Mouse (Mus musculus): Measurements from ENCODE around the gene Ybx1. TPM values are rescaled to one million over a fixed set of nuclear protein-coding genes. Genes with fewer than 3 reads are reported as not detected.
A peak's percentile ranks its signal among the peaks of the same experiment; 100 is the strongest.

The Ybx1 gene
- polyA plus RNA-seq (2015; fragmentation: Nextera tagmentation; extraction: Ambion mirVana), result 710 and 718 TPM in 2 replicates

GRCm38 (mm10) chr4:119294415-119295133, at the start of gene Ybx1:
TSS of gene Ybx1 (minus strand) at chr4:119294604.
- Histone ChIP-seq H3K27ac (ENCODE audit: low read depth, low read length) (peak within 1 kb of the TSS; percentile 98), H3K4me1 (ENCODE audit: control insufficient read depth, insufficient read depth, low read depth, low read length) (peaks cover 25% of the 10 kb centered on the region), H3K9me3 (ENCODE audit: control insufficient read depth, low read length) (no peaks in the 10 kb centered on the region), H3K4me2 (ENCODE audit: low read length) (peak within 1 kb of the TSS; percentile 83), H3K27me3 (replicated peaks; ENCODE audit: control insufficient read depth, insufficient read depth, low read length) (no peaks in the 10 kb centered on the region), H3K36me3 (ENCODE audit: control insufficient read depth, insufficient read depth, low read length) (no peaks in the 10 kb centered on the region), H3K9ac (ENCODE audit: low read depth, low read length) (peak within 1 kb of the TSS; percentile 93), H3K4me3 (ENCODE audit: low read length) (peak within 1 kb of the TSS; percentile 83)
- peak; percentile 99 for ATAC-seq
- WGBS, result under 1% methylated on average over 57 of the region's 61 CpGs

DNA sequence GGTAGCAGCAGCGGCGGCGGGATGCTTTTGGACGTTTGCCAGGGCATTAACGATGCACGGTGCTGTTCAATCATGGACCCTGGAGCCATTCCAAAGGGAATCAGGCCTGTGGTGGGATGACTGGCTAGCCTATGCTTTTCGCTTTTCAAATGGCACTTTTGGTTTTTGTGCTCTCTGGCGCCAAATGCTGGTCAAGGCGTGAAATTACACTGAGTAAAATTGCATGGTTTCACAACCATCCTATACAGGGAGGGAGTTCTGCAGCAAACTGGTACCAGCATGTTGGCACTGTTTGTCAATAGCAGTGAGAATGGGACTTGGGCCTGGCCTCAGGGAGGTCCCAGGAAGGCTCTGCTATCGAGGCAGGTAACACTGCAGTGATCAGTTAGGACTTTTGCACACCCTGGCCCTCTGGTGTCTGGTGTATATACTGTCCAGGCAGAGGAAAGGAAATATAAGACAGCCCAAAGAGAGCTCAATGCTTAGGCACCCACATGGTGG, 44.5 kb upstream of the Ybx1 start:
- Histone ChIP-seq H3K36me3 (ENCODE audit: control insufficient read depth, insufficient read depth, low read length) (no peaks in the 10 kb centered on the region), H3K9ac (ENCODE audit: low read depth, low read length) (peak overlapping the region; percentile 50), H3K4me2 (ENCODE audit: low read length) (peak overlapping the region; percentile 49), H3K9me3 (ENCODE audit: control insufficient read depth, low read length) (no peaks in the 10 kb centered on the region), H3K27ac (ENCODE audit: low read depth, low read length) (peak overlapping the region; percentile 76), H3K4me1 (ENCODE audit: control insufficient read depth, insufficient read depth, low read depth, low read length) (peaks cover 4% of the 10 kb centered on the region), H3K4me3 (ENCODE audit: low read length) (peak overlapping the region; percentile 20), H3K27me3 (replicated peaks; ENCODE audit: control insufficient read depth, insufficient read depth, low read length) (no peaks in the 10 kb centered on the region)
- ATAC-seq, result peak; percentile 94
- WGBS, result 3% methylated on average over 10 of the region's 10 CpGs

GRCm38 (mm10) chr4:119338422-119338821, 44.0 kb upstream of the Ybx1 start:
- Histone ChIP-seq H3K4me3 (ENCODE audit: low read length) (peak overlapping the region; percentile 20), H3K27ac (ENCODE audit: low read depth, low read length) (peak overlapping the region; percentile 76), H3K4me1 (ENCODE audit: control insufficient read depth, insufficient read depth, low read depth, low read length) (peaks cover 4% of the 10 kb centered on the region), H3K9ac (ENCODE audit: low read depth, low read length) (peak overlapping the region; percentile 50), H3K4me2 (ENCODE audit: low read length) (peak overlapping the region; percentile 49), H3K36me3 (ENCODE audit: control insufficient read depth, insufficient read depth, low read length) (no peaks in the 10 kb centered on the region), H3K27me3 (replicated peaks; ENCODE audit: control insufficient read depth, insufficient read depth, low read length) (no peaks in the 10 kb centered on the region), H3K9me3 (ENCODE audit: control insufficient read depth, low read length) (no peaks in the 10 kb centered on the region)
- ATAC-seq, result peak; percentile 92
- WGBS, result 29% methylated on average over 4 of the region's 4 CpGs

DNA sequence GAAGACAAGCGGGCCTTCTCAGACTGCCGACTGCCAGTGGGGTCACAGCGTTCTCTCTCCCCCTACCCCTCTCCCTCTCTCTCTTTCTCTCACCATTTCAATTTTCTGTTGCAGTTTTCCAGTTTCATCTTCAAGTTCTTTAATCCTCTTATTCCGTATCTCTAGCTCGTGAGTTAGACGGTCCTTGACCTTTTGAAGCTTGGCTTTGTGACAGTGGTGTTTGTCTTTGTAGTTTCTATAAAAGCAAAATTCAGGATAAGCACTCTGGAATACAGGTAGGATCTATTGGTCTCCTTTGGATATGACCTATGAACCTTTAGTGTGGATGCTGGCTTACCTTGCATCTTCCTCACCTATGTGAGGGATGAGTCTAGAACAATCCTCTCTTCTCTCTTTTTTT, 39.1 kb upstream of the Ybx1 start:
- H3K9me3 ChIP-seq (ENCODE audit: control insufficient read depth, low read length), result no peaks in the 10 kb centered on the region
- no peaks in the 10 kb centered on the region for H3K27me3 ChIP-seq (replicated peaks; ENCODE audit: control insufficient read depth, insufficient read depth, low read length)
- no peak for ATAC-seq
- peaks cover 1% of the 10 kb centered on the region for H3K4me1 ChIP-seq (ENCODE audit: control insufficient read depth, insufficient read depth, low read depth, low read length)
- H3K4me3 ChIP-seq (ENCODE audit: low read length), result no peak overlapping the region
- H3K9ac ChIP-seq (ENCODE audit: low read depth, low read length), result no peak overlapping the region
- 91% methylated on average over 6 of the region's 6 CpGs for WGBS
- H3K4me2 ChIP-seq (ENCODE audit: low read length), result no peak overlapping the region
- no peak overlapping the region for H3K27ac ChIP-seq (ENCODE audit: low read depth, low read length)
- H3K36me3 ChIP-seq (ENCODE audit: control insufficient read depth, insufficient read depth, low read length), result no peaks in the 10 kb centered on the region

DNA sequence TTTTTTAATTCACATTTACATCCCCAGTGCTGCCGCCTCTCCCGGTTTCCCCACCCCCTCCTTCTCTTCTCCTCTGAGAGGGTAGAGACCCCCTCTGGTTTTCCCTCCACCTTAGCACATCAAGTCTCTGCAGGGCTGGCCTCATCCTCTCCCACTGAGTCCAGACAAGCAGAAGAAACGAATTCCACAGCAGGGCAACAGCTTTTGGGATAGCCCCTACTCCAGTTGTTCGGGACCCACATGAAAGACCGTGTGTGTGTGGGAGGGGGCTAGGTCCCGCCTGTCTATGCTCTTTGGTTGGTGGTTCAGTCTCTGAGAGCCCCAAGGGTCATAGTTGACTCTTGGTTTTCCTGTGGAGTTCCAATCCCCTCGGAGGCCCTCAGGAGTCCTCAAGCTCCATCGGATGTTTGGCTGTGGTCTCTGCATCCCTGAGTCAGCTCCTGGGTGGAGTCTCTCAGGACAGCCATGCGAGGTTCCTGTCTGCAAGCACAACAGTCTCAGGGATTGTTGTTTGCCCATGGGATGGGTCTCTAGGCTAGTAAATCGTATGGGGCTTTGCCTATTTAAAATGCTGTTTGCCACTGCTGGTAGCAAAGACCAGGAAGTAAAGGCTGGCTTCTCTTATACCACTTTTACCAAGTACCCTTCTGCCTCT, 26.6 kb upstream of the Ybx1 start:
- peak overlapping the region; percentile 73 for H3K4me3 ChIP-seq (ENCODE audit: low read length)
- peak overlapping the region; percentile 73 for H3K9ac ChIP-seq (ENCODE audit: low read depth, low read length)
- H3K36me3 ChIP-seq (ENCODE audit: control insufficient read depth, insufficient read depth, low read length), result peaks cover 8% of the 10 kb centered on the region
- H3K4me2 ChIP-seq (ENCODE audit: low read length), result peak overlapping the region; percentile 99
- peak overlapping the region; percentile 89 for H3K27ac ChIP-seq (ENCODE audit: low read depth, low read length)
- no peaks in the 10 kb centered on the region for H3K27me3 ChIP-seq (replicated peaks; ENCODE audit: control insufficient read depth, insufficient read depth, low read length)
- H3K9me3 ChIP-seq (ENCODE audit: control insufficient read depth, low read length), result no peaks in the 10 kb centered on the region
- H3K4me1 ChIP-seq (ENCODE audit: control insufficient read depth, insufficient read depth, low read depth, low read length), result peaks cover 11% of the 10 kb centered on the region
- ATAC-seq, result peak; percentile 70
- 24% methylated on average over 10 of the region's 10 CpGs for WGBS

DNA sequence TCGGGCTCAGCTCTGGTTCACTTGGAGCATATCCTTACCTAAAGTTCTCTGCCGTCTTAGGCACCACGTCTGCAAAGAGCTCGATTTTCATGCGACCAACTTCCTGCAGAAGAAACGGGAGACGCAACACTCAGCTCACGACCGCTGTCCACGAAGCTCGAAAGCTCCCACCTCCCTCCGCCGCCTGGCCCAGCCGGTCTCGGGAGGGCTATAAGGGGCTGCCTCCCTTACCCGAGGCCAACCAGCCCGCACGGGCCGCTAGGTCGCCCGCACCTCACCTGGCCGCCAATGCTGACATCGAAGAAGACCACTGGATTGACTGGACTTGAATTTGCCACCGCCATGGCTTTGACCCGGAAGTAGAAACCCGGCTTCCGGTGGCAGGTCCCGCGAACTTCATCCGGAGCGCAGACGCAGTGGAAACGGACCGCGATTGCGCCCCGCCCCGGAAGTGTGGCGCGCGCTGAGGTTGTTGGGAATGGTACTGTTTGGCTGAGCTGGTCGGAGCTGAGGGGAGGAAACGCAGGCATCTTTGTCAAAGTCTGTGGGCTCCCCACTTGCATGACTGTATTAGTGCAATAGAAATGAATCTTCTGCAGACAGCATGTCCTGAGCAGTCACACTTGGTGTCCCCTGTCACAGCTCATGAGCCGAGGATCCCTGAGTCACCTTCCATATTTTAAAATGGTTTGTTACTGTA, 25.9 kb upstream of the Ybx1 start, which contains the start of gene Ppih:
Gene Ppih (minus strand): TSS at position 416 of the 700 bp plus-strand sequence.
- no peaks in the 10 kb centered on the region for H3K9me3 ChIP-seq (ENCODE audit: control insufficient read depth, low read length)
- peak within 1 kb of the TSS; percentile 89 for H3K27ac ChIP-seq (ENCODE audit: low read depth, low read length)
- under 1% methylated on average over 44 of the region's 44 CpGs for WGBS
- H3K4me2 ChIP-seq (ENCODE audit: low read length), result peak within 1 kb of the TSS; percentile 99
- peaks cover 8% of the 10 kb centered on the region for H3K36me3 ChIP-seq (ENCODE audit: control insufficient read depth, insufficient read depth, low read length)
- peak within 1 kb of the TSS; percentile 73 for H3K4me3 ChIP-seq (ENCODE audit: low read length)
- ATAC-seq, result peak; percentile 99
- peaks cover 11% of the 10 kb centered on the region for H3K4me1 ChIP-seq (ENCODE audit: control insufficient read depth, insufficient read depth, low read depth, low read length)
- H3K9ac ChIP-seq (ENCODE audit: low read depth, low read length), result peak within 1 kb of the TSS; percentile 73
- H3K27me3 ChIP-seq (replicated peaks; ENCODE audit: control insufficient read depth, insufficient read depth, low read length), result no peaks in the 10 kb centered on the region

DNA sequence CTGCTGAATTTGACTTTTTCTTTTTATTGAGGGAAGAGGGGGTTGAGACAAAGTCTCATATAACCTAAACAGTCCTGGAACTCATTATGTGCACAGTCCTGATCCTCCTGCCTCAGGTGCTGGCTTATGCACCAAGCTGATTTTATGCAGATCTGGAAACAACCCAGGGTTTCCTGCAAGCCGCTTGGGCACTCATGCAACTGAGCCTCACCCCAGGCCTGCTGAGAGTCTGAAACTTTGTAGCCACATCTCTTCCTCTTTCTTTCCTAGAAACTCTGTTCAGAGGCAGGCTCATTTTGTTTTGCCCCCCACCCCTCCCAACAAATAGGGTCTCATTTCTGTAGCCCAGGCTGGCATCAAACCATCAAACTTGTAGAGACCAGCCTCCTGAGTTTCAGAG, 19.4 kb upstream of the Ybx1 start:
- H3K9me3 ChIP-seq (ENCODE audit: control insufficient read depth, low read length), result no peaks in the 10 kb centered on the region
- peaks cover 18% of the 10 kb centered on the region for H3K36me3 ChIP-seq (ENCODE audit: control insufficient read depth, insufficient read depth, low read length)

DNA sequence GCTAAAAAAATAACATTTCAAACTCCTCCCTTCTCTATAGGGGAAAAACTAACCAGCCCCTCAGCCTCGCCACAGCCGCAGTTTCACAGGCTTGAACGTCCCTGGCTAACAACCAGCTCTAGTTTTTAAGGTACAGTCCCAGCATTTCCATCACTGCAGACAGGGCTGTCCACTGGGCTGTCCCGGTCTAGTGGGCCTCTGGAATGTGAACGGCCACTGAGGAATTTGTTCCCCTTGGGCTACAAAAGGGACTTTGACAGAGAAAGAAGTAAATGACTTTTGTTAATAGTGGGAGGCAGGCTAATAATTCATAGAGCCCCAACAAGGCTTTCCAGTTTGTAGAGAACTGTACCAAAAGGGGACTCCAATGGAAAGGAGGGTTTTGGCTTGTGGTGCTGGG, 11.0 kb upstream of the Ybx1 start:
- 71% methylated on average over 5 of the region's 5 CpGs for WGBS
- Histone ChIP-seq H3K4me1 (ENCODE audit: control insufficient read depth, insufficient read depth, low read depth, low read length) (no peaks in the 10 kb centered on the region), H3K27ac (ENCODE audit: low read depth, low read length) (no peak overlapping the region), H3K27me3 (replicated peaks; ENCODE audit: control insufficient read depth, insufficient read depth, low read length) (no peaks in the 10 kb centered on the region), H3K36me3 (ENCODE audit: control insufficient read depth, insufficient read depth, low read length) (peaks cover 4% of the 10 kb centered on the region; the same call in 1 of the 2 replicates), H3K4me2 (ENCODE audit: low read length) (no peak overlapping the region), H3K4me3 (ENCODE audit: low read length) (no peak overlapping the region), H3K9ac (ENCODE audit: low read depth, low read length) (no peak overlapping the region), H3K9me3 (ENCODE audit: control insufficient read depth, low read length) (no peaks in the 10 kb centered on the region)
- ATAC-seq, result no peak

More for the DNA sequence above, 19.4 kb upstream of the Ybx1 start:
- Histone ChIP-seq H3K4me3 (ENCODE audit: low read length) (no peak overlapping the region), H3K4me2 (ENCODE audit: low read length) (no peak overlapping the region), H3K27me3 (replicated peaks; ENCODE audit: control insufficient read depth, insufficient read depth, low read length) (no peaks in the 10 kb centered on the region), H3K27ac (ENCODE audit: low read depth, low read length) (no peak overlapping the region), H3K4me1 (ENCODE audit: control insufficient read depth, insufficient read depth, low read depth, low read length) (no peaks in the 10 kb centered on the region), H3K9ac (ENCODE audit: low read depth, low read length) (no peak overlapping the region)
- WGBS, result 86% methylated on average over 1 of the region's 1 CpGs
- ATAC-seq, result no peak

GRCm38 (mm10) chr4:119303291-119303690, 8.9 kb upstream of the Ybx1 start:
- no peak for ATAC-seq
- 96% methylated on average over 8 of the region's 8 CpGs for WGBS
- H3K36me3 ChIP-seq (ENCODE audit: control insufficient read depth, insufficient read depth, low read length), result 0 out of 2 replicates have a peak, but pooled peaks cover 4% of the 10 kb centered on the region
- H3K27ac ChIP-seq (ENCODE audit: low read depth, low read length), result no peak overlapping the region
- H3K9ac ChIP-seq (ENCODE audit: low read depth, low read length), result no peak overlapping the region
- H3K27me3 ChIP-seq (replicated peaks; ENCODE audit: control insufficient read depth, insufficient read depth, low read length), result no peaks in the 10 kb centered on the region
- H3K9me3 ChIP-seq (ENCODE audit: control insufficient read depth, low read length), result no peaks in the 10 kb centered on the region
- H3K4me3 ChIP-seq (ENCODE audit: low read length), result no peak overlapping the region
- no peaks in the 10 kb centered on the region for H3K4me1 ChIP-seq (ENCODE audit: control insufficient read depth, insufficient read depth, low read depth, low read length)
- no peak overlapping the region for H3K4me2 ChIP-seq (ENCODE audit: low read length)

Data from hindbrain, embryonic 16.5 days (tissue).